ENCODE assay signal across 13 mouse cellular contexts in the genomic region with DNA sequence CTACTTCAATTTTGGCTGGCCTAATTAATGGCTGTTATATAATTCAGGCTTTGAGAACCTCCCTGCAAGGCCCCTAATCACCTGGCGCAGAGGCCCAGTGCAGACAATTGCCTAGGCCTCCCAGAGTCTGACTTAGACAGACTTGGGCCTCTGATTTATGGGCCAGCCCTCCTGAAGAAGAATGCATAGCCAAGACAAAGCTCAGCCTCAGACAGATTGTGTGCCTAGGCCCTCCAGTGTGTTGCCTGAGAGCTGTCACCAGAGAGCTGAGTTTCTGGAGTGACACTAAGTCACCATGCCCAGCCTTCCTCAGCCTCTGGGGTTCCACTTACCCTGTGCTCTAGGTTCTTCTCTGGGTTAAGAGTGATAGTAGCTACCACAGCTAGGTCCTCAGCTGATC.
A peak's percentile ranks its signal among the peaks of the same experiment; 100 is the strongest.
DNase-seq lines count a peak whose midpoint lies in the region; ATAC-seq and TF ChIP-seq lines count a peak whose summit lies in the region.
"Had no signal": no experiment of that assay in that cellular context is flagged by ENCODE, and none has a peak within 500 bp of the region (broad histone marks: within the 10 kb centered on the region; RNA-seq: fewer than 3 reads in every experiment).

No protein-coding gene starts in this region.

- H3K4me2 ChIP-seq in midbrain, embryonic 14.5 days (ENCODE audit: low read length) = no peak overlapping the region
- H3K4me2 ChIP-seq in hindbrain, embryonic 16.5 days (ENCODE audit: low read length) = no peak overlapping the region
- H3K4me2 ChIP-seq: liver, embryonic 15.5 days; stomach, embryonic 15.5 days had no signal

- peak in 1 of 2 experiments; percentile 37 for DNase-seq in cerebellum, adult 2 months
- DNase-seq in cerebellum, adult 11 months = no peak
- DNase-seq in midbrain, embryonic 14.5 days = no peak
- DNase-seq in midbrain, embryonic 10.5 days (ENCODE audit: low spot score) = no peak
- no peak for DNase-seq in left cerebral cortex, postnatal 25 days (ENCODE audit: low spot score in 2 of 2)
- no peak for DNase-seq in retina, postnatal 1 day
- no peak for DNase-seq in heart, postnatal 4 days
- DNase-seq: gastrocnemius, adult 2 months had no signal

- no peak for TF ChIP-seq CTCF in cerebellum, adult 2 months (IDR thresholded peaks at IDR 0.05; ENCODE audit: borderline replicate concordance, insufficient read depth, low read depth, low read length)

- TF ChIP-seq POLR2A in cerebellum, adult 2 months (IDR thresholded peaks at IDR 0.05; ENCODE audit: borderline replicate concordance, insufficient read depth, low read length) = no peak

- H3K27me3 ChIP-seq in cerebellum, adult 2 months (ENCODE audit: control insufficient read depth, insufficient read depth, low read length) = no peaks in the 10 kb centered on the region
- H3K27me3 ChIP-seq in midbrain, embryonic 14.5 days (ENCODE audit: control insufficient read depth, insufficient read depth, low read length) = no peaks in the 10 kb centered on the region
- no peaks in the 10 kb centered on the region for H3K27me3 ChIP-seq in midbrain, embryonic 10.5 days (ENCODE audit: low read depth, poor library complexity, severe bottlenecking)
- H3K27me3 ChIP-seq in hindbrain, embryonic 16.5 days (replicated peaks; ENCODE audit: control insufficient read depth, insufficient read depth, low read length) = no peaks in the 10 kb centered on the region
- H3K27me3 ChIP-seq: liver, embryonic 15.5 days; megakaryocyte, embryonic 14.5 days; stomach, embryonic 15.5 days had no signal

- 52% methylated on average over 1 of the region's 1 CpGs for WGBS in cerebellum, adult 2 months
- WGBS in midbrain, embryonic 14.5 days = 79% methylated on average over 1 of the region's 1 CpGs
- WGBS in midbrain, embryonic 10.5 days = 91% methylated on average over 1 of the region's 1 CpGs
- WGBS in hindbrain, embryonic 16.5 days = 52% methylated on average over 1 of the region's 1 CpGs

- H3K9ac ChIP-seq in midbrain, embryonic 14.5 days (replicated peaks; ENCODE audit: low read length) = no peak overlapping the region
- no peak overlapping the region for H3K9ac ChIP-seq in hindbrain, embryonic 16.5 days (ENCODE audit: low read depth, low read length)
- H3K9ac ChIP-seq: liver, embryonic 15.5 days; stomach, embryonic 15.5 days had no signal

- no peak for ATAC-seq in midbrain, embryonic 14.5 days (ENCODE audit: low FRiP score, low TSS enrichment)
- ATAC-seq in hindbrain, embryonic 16.5 days = peak; percentile 65
- ATAC-seq: intestine, postnatal 0 days had no signal

- peaks cover 30% of the 10 kb centered on the region for H3K36me3 ChIP-seq in midbrain, embryonic 14.5 days (ENCODE audit: control insufficient read depth, insufficient read depth, low read length)
- H3K36me3 ChIP-seq in midbrain, embryonic 10.5 days = peaks cover 45% of the 10 kb centered on the region
- H3K36me3 ChIP-seq in hindbrain, embryonic 16.5 days (ENCODE audit: control insufficient read depth, insufficient read depth, low read length) = peaks cover 7% of the 10 kb centered on the region; the same call in 1 of the 2 replicates
- H3K36me3 ChIP-seq: liver, embryonic 15.5 days had no signal

- intact Hi-C loops in left cerebral cortex, postnatal 25 days (cut with DNase I) = no loop called here

- peaks cover 4% of the 10 kb centered on the region for H3K4me1 ChIP-seq in cerebellum, adult 2 months (ENCODE audit: control insufficient read depth, insufficient read depth, low read length)
- no peaks in the 10 kb centered on the region for H3K4me1 ChIP-seq in midbrain, embryonic 14.5 days (ENCODE audit: control insufficient read depth, insufficient read depth, low read length)
- H3K4me1 ChIP-seq in midbrain, embryonic 10.5 days = peaks cover 8% of the 10 kb centered on the region
- no peaks in the 10 kb centered on the region for H3K4me1 ChIP-seq in hindbrain, embryonic 16.5 days (ENCODE audit: control insufficient read depth, insufficient read depth, low read depth, low read length)
- H3K4me1 ChIP-seq: liver, embryonic 15.5 days; stomach, embryonic 15.5 days had no signal

- no peaks in the 10 kb centered on the region for H3K9me3 ChIP-seq in midbrain, embryonic 14.5 days (ENCODE audit: control insufficient read depth, low read length)
- H3K9me3 ChIP-seq in midbrain, embryonic 10.5 days (replicated peaks) = no peaks in the 10 kb centered on the region
- H3K9me3 ChIP-seq in hindbrain, embryonic 16.5 days (ENCODE audit: control insufficient read depth, low read length) = no peaks in the 10 kb centered on the region
- H3K9me3 ChIP-seq: liver, embryonic 15.5 days; megakaryocyte, embryonic 14.5 days; stomach, embryonic 15.5 days had no signal

- H3K4me3 ChIP-seq in cerebellum, adult 2 months (replicated peaks; ENCODE audit: insufficient read depth, low read depth, low read length) = no peak overlapping the region
- no peak overlapping the region for H3K4me3 ChIP-seq in midbrain, embryonic 14.5 days (replicated peaks; ENCODE audit: low read depth, low read length)
- H3K4me3 ChIP-seq in midbrain, embryonic 10.5 days = no peak overlapping the region
- H3K4me3 ChIP-seq in hindbrain, embryonic 16.5 days (ENCODE audit: low read length) = no peak overlapping the region
- H3K4me3 ChIP-seq: gastrocnemius, adult 2 months; liver, embryonic 15.5 days; megakaryocyte, embryonic 14.5 days; stomach, embryonic 15.5 days had no signal

- peak overlapping the region; percentile 55; the same call in 1 of the 2 replicates for H3K27ac ChIP-seq in cerebellum, adult 2 months (ENCODE audit: insufficient read depth, low read length)
- 0 out of 2 replicates have a peak overlapping the region, but pooled peaks have one; percentile 50 for H3K27ac ChIP-seq in midbrain, embryonic 14.5 days (replicated peaks; ENCODE audit: low read depth, low read length)
- no peak overlapping the region for H3K27ac ChIP-seq in midbrain, embryonic 10.5 days (replicated peaks)
- peak overlapping the region; percentile 21 for H3K27ac ChIP-seq in hindbrain, embryonic 16.5 days (ENCODE audit: low read depth, low read length)
- H3K27ac ChIP-seq: gastrocnemius, adult 2 months; liver, embryonic 15.5 days; stomach, embryonic 15.5 days had no signal
